Mouse (Mus musculus) urinary bladder, postnatal 36 days (tissue): Measurements from ENCODE around the gene Cbx8.

ENCODE experiments used
- DNase-seq, 2 experiments: peaks; one replicate each; pipeline ENCODE4 v3.0.0; 2022; ENCODE audit warnings: low spot score in 2 of 2, mixed read lengths in 1 of 2

Gene Cbx8

GRCm38 (mm10) chr11:119079445-119079837 is 38.7 kb upstream of the Cbx8 start:
- no peak for DNase-seq

GRCm38 (mm10) chr11:119078691-119079444 is 38.1 kb upstream of the Cbx8 start:
- DNase-seq = peak; percentile 32 to 73

- no peak for DNase-seq
These were observed 37.0 kb upstream of the Cbx8 start for GRCm38 (mm10) chr11:119077755-119078154.

GRCm38 (mm10) chr11:119075805-119076204 is 35.0 kb upstream of the Cbx8 start:
- DNase-seq = no peak

- no peak for DNase-seq
These were observed 33.2 kb upstream of the Cbx8 start for GRCm38 (mm10) chr11:119073876-119074433.

- DNase-seq = no peak
These were observed 32.2 kb upstream of the Cbx8 start for GRCm38 (mm10) chr11:119072986-119073385.

- DNase-seq = no peak
These were observed 31.5 kb upstream of the Cbx8 start for GRCm38 (mm10) chr11:119072239-119072638.

- DNase-seq = no peak
These were observed 26.1 kb upstream of the Cbx8 start for GRCm38 (mm10) chr11:119066841-119067240.

GRCm38 (mm10) chr11:119059256-119059655 is 18.5 kb upstream of the Cbx8 start:
- DNase-seq = no peak

- DNase-seq = peak; percentile 85 to 87
These were observed 17.5 kb upstream of the Cbx8 start for GRCm38 (mm10) chr11:119058041-119058995.

GRCm38 (mm10) chr11:119057291-119057690 is 16.5 kb upstream of the Cbx8 start:
- peak in 1 of 2 experiments; percentile 29 for DNase-seq

- peak in 1 of 2 experiments; percentile 60 for DNase-seq
These were observed 15.8 kb upstream of the Cbx8 start for GRCm38 (mm10) chr11:119056301-119057211.

- DNase-seq = no peak
These were observed 14.9 kb upstream of the Cbx8 start for GRCm38 (mm10) chr11:119055571-119056131.

GRCm38 (mm10) chr11:119054351-119055345 is 13.9 kb upstream of the Cbx8 start:
- peak in 1 of 2 experiments; percentile 33 for DNase-seq

GRCm38 (mm10) chr11:119053738-119054350 is 13.1 kb upstream of the Cbx8 start:
- DNase-seq = no peak

- DNase-seq = peak in 1 of 2 experiments; percentile 76
These were observed 12.5 kb upstream of the Cbx8 start for GRCm38 (mm10) chr11:119053257-119053670.

GRCm38 (mm10) chr11:119052661-119053256 is 12.0 kb upstream of the Cbx8 start:
- no peak for DNase-seq

GRCm38 (mm10) chr11:119051927-119052660 is 11.3 kb upstream of the Cbx8 start:
- no peak for DNase-seq
